Mouse (Mus musculus) testis, postnatal 10 days (tissue): ENCODE measurements around the gene Invs.
A peak's percentile ranks its signal among the peaks of the same experiment; 100 is the strongest.
"Not testable (repeated sequence)": the region's sequence is repeated elsewhere in the genome, so short reads cannot be mapped to it uniquely, and the experiment has no call there.

Experiments used
- DNase-seq: peaks from one replicate; pipeline ENCODE4 v3.0.0; 2021; ENCODE audit warnings: low spot score

Gene Invs

GRCm38 (mm10) chr4:48328042-48328441 is 48.5 kb downstream of the Invs start:
- no peak for DNase-seq

GRCm38 (mm10) chr4:48332453-48333051 is 53.0 kb downstream of the Invs start:
- DNase-seq: no peak

- no peak for DNase-seq
Measured at GRCm38 (mm10) chr4:48334927-48335763, 55.6 kb downstream of the Invs start.

GRCm38 (mm10) chr4:48342705-48343104 is 63.1 kb downstream of the Invs start:
- DNase-seq: no peak

- DNase-seq: no peak
Measured at GRCm38 (mm10) chr4:48362367-48362766, 82.8 kb downstream of the Invs start.

- no peak for DNase-seq
Measured at GRCm38 (mm10) chr4:48371037-48371436, 91.5 kb downstream of the Invs start.

- peak; percentile 84 for DNase-seq
Measured at GRCm38 (mm10) chr4:48380940-48381339, 101.4 kb downstream of the Invs start.

GRCm38 (mm10) chr4:48382506-48382905 is 102.9 kb downstream of the Invs start:
- DNase-seq: no peak

GRCm38 (mm10) chr4:48396949-48397348 is 117.4 kb downstream of the Invs start:
- DNase-seq: no peak

- no peak for DNase-seq
Measured at GRCm38 (mm10) chr4:48403066-48403640, 123.6 kb downstream of the Invs start.

- DNase-seq: not testable (repeated sequence)
Measured at GRCm38 (mm10) chr4:48405724-48406491, 126.3 kb downstream of the Invs start.

GRCm38 (mm10) chr4:48407350-48408039 is 127.9 kb downstream of the Invs start:
- DNase-seq: peak; percentile 78

GRCm38 (mm10) chr4:48413473-48413872 is 133.9 kb downstream of the Invs start:
- DNase-seq: no peak

GRCm38 (mm10) chr4:48415838-48416335 is 136.3 kb downstream of the Invs start:
- peak; percentile 54 for DNase-seq

- DNase-seq: no peak
Measured at GRCm38 (mm10) chr4:48418831-48419468, 139.4 kb downstream of the Invs start.

GRCm38 (mm10) chr4:48422633-48423032 is 143.1 kb downstream of the Invs start:
- no peak for DNase-seq

GRCm38 (mm10) chr4:48423738-48424137 is 144.2 kb downstream of the Invs start:
- DNase-seq: no peak

- no peak for DNase-seq
Measured at GRCm38 (mm10) chr4:48427413-48427812, 147.9 kb downstream of the Invs start.

- DNase-seq: no peak
Measured at GRCm38 (mm10) chr4:48428054-48428453, 148.5 kb downstream of the Invs start.

GRCm38 (mm10) chr4:48454106-48454773 is 174.7 kb downstream of the Invs start:
- DNase-seq: no peak
